Mouse (Mus musculus): ENCODE results near the gene Rac1.

- no peak for TF ChIP-seq POLR2A (IDR thresholded peaks at IDR 0.05; ENCODE audit: borderline replicate concordance, low read depth, low read length)
- TF ChIP-seq CTCF (IDR thresholded peaks at IDR 0.05; ENCODE audit: low read depth, low read length): no peak
Measured at GRCm38 (mm10) chr5:143499686-143500085, 28.1 kb downstream of the Rac1 start.
